Mouse (Mus musculus) right cerebral cortex, adult 2 months (tissue): ENCODE measurements at regions not wholly inside any gene's neighbourhood (a gene's known extent, or its start where the extent isn't known, plus 50 kb on each side); places are given as distances from the start of the nearest gene placed in this dataset.
"Not testable (repeated sequence)": the region's sequence is repeated elsewhere in the genome, so short reads cannot be mapped to it uniquely, and the experiment has no call there.

Experiments
- DNase-seq, 2 experiments: peaks; one replicate each; pipeline ENCODE4 v3.0.0; 2021 to 2022; ENCODE audit warnings: low spot score in 2 of 2

DNA sequence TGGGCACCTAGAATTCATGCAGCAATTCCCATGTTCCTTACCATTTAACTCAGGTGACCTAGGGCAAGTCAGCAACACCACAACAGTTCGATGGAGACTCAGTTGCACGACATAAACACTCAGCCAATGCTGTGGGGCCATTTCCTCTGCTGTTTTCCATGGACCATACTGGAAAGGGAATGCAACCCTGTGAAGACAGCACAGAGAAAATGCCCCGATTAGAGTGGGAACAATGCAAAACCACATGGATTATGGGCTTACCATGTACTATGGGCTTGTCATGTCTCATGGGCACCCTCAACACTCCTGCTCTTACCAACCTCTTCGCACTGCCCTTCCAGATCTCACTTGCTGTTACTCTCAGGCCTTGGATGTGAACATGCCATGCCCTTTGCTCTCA, 207.6 kb downstream of the Snurf start:
- DNase-seq: not testable (repeated sequence)

DNA sequence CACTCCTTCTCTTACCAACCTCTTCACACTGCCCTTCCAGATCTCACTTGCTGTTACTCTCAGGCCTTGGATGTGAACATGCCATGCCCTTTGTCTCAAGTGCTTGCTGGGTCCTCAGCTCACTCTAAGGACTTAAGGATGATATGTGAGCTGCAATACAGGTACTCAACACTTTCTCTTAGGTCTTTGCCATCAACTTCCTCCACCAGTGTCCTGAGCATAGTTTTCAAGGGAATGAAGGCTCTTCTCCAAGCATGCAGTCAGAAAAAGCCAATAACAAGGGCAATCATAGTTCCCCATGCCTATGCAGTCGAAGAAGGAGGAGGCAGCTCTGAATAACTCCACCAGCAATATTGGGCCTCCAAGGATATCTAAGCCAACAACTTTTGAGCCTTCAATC, 235.1 kb downstream of the Snurf start:
- DNase-seq: peak in 1 of 2 experiments; percentile 1

DNA sequence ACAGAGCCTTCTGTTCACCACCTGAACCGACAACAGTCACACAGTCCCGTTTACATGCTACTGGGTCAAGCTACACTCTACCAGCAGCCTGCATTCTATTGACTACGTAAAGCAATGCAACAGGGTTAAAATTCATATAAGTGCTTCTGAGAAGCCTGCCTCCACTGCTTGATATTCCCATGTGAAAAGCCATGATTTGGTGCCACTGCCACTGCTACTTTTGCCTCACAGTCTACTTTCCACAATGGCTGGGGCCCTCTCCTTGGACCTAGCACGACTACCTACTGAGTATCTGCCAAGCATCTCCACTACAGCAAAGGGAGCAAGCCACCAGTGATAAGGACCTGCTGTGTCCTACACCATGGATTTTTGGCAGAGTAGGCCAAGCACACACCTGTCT, 236.2 kb downstream of the Snurf start:
- DNase-seq: peak in 1 of 2 experiments; percentile 10

DNA sequence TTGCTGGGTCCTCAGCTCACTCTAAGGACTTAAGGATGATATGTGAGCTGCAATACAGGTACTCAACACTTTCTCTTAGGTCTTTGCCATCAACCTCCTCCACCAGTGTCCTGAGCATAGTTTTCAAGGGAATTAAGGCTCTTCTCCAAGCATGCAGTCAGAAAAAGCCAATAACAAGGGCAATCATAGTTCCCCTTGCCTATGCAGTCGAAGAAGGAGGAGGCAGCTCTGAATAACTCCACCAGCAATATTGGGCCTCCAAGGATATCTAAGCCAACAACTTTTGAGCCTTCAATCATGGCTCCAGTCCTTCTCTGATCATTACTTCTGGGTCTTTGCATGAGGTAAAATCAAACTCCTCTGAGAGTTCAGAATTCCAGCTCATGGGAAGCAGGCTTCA, 237.5 kb downstream of the Snurf start:
- peak in 1 of 2 experiments; percentile 1 for DNase-seq
